Mouse (Mus musculus) liver, adult 2 months (tissue): ENCODE data around the gene Hal.

Experiments used
- CTCF ChIP-seq: fragments of 200-500 bp; IDR thresholded peaks from 2 replicates; pipeline ENCODE4 v1.5.1; 2011; ENCODE audit warnings: low read depth, low read length, control low read depth
- POLR2A ChIP-seq: fragments of 200-500 bp; IDR thresholded peaks from 2 replicates; pipeline ENCODE4 v1.6.1; 2011; ENCODE audit warnings: low read length, control low read depth; ENCODE audit not compliant: insufficient read depth; ENCODE audit errors: extremely low read depth

- TF ChIP-seq POLR2A, result no peak
- peak; percentile 88 for TF ChIP-seq CTCF
Observed at GRCm38 (mm10) chr10:93471415-93471814, 17.2 kb upstream of the Hal start.
